Mouse (Mus musculus): ENCODE measurements at regions not wholly inside any gene's neighbourhood (a gene's known extent, or its start where the extent isn't known, plus 50 kb on each side); places are given as distances from the start of the nearest gene placed in this dataset.

DNA sequence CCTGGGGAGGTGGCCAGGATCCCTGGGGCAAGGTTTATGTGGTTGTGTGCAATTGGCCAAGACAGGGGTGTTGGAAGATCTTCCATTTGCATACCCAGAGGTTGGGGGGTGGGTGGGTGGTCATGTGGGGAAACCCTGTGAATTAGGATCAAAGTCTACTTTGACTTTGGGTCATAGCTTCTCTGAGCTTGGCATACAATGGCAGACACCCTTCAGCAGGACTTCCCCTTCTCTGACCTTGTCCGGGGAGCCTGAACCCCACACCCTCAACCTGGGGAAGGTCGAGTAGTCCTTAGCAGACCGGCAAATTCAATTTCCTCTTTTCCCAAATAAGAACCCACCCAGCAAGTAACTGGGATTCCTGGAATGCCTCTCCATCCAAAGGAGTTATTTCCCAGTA is 113.7 kb upstream of the Sfswap start:
- no peak for DNase-seq (ENCODE audit: low spot score)
- H3K36me3 ChIP-seq (replicated peaks) = no peaks in the 10 kb centered on the region
- no peak for TF ChIP-seq TAL1 (conservative IDR thresholded peaks at IDR 0.05; ENCODE audit: low read depth, low read length)
- TF ChIP-seq CTCF (IDR thresholded peaks at IDR 0.05; ENCODE audit: low read depth, low read length) = no peak
- no peak for TF ChIP-seq GATA1 (IDR thresholded peaks at IDR 0.05; ENCODE audit: borderline replicate concordance, low read length)
- TF ChIP-seq GATA2 (IDR thresholded peaks at IDR 0.05; ENCODE audit: borderline replicate concordance, low read depth, low read length) = no peak
- TF ChIP-seq POLR2AphosphoS5 (IDR thresholded peaks at IDR 0.05; ENCODE audit: insufficient replicate concordance, low read depth, low read length) = no peak
- no peaks in the 10 kb centered on the region for H3K27me3 ChIP-seq (ENCODE audit: insufficient read depth, low read length)
- H3K4me1 ChIP-seq (ENCODE audit: insufficient read depth, low read depth, low read length) = no peaks in the 10 kb centered on the region
- H3K9me3 ChIP-seq (replicated peaks) = peaks cover 61% of the 10 kb centered on the region
- no peak for ATAC-seq (ENCODE audit: extremely low read depth, insufficient number of reproducible peaks, low FRiP score, poor library complexity, severe bottlenecking)
- no peak overlapping the region for H3K4me3 ChIP-seq (ENCODE audit: low read depth, low read length)

- Histone ChIP-seq H3K27me3 (ENCODE audit: insufficient read depth, low read length) (no peaks in the 10 kb centered on the region), H3K36me3 (replicated peaks) (no peaks in the 10 kb centered on the region), H3K4me3 (ENCODE audit: low read depth, low read length) (no peak overlapping the region), H3K9me3 (replicated peaks) (peaks cover 67% of the 10 kb centered on the region), H3K4me1 (ENCODE audit: insufficient read depth, low read depth, low read length) (no peaks in the 10 kb centered on the region)
- TF ChIP-seq TAL1 (conservative IDR thresholded peaks at IDR 0.05; ENCODE audit: low read depth, low read length) (no peak), GATA2 (IDR thresholded peaks at IDR 0.05; ENCODE audit: borderline replicate concordance, low read depth, low read length) (no peak), CTCF (IDR thresholded peaks at IDR 0.05; ENCODE audit: low read depth, low read length) (no peak), GATA1 (IDR thresholded peaks at IDR 0.05; ENCODE audit: borderline replicate concordance, low read length) (no peak), POLR2AphosphoS5 (IDR thresholded peaks at IDR 0.05; ENCODE audit: insufficient replicate concordance, low read depth, low read length) (no peak)
- DNase-seq (ENCODE audit: low spot score) (no peak), ATAC-seq (ENCODE audit: extremely low read depth, insufficient number of reproducible peaks, low FRiP score, poor library complexity, severe bottlenecking) (no peak)
Observed at GRCm38 (mm10) chr5:129390921-129391371, 110.1 kb upstream of the Sfswap start.

DNA sequence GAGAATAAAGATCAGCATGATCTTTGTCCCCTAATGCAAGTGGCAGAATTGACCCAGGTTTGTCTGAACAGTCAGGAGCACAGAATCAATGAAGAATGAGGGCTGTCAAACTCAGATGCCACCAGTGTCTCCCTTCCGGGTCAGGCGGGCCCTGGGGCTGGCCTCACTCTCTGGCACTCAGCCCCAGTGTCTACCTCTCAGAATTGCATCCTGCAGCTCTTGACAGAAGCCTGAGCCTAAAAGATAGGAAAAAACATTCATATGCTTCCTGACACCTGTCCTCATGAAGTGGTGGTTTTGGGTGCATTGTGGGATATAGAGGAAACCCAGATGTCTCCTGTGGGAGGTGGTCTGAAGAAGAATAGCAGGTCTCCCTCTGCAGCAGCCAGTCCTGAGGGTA is 107.9 kb upstream of the Sfswap start:
- Histone ChIP-seq H3K4me1 (ENCODE audit: insufficient read depth, low read depth, low read length) (no peaks in the 10 kb centered on the region), H3K4me3 (ENCODE audit: low read depth, low read length) (no peak overlapping the region), H3K9me3 (replicated peaks) (peaks cover 62% of the 10 kb centered on the region), H3K27me3 (ENCODE audit: insufficient read depth, low read length) (no peaks in the 10 kb centered on the region), H3K36me3 (replicated peaks) (no peaks in the 10 kb centered on the region)
- no peak for ATAC-seq (ENCODE audit: extremely low read depth, insufficient number of reproducible peaks, low FRiP score, poor library complexity, severe bottlenecking)
- no peak for DNase-seq (ENCODE audit: low spot score)
- TF ChIP-seq TAL1 (conservative IDR thresholded peaks at IDR 0.05; ENCODE audit: low read depth, low read length) = no peak
- no peak for TF ChIP-seq GATA2 (IDR thresholded peaks at IDR 0.05; ENCODE audit: borderline replicate concordance, low read depth, low read length)
- TF ChIP-seq POLR2AphosphoS5 (IDR thresholded peaks at IDR 0.05; ENCODE audit: insufficient replicate concordance, low read depth, low read length) = no peak
- no peak for TF ChIP-seq GATA1 (IDR thresholded peaks at IDR 0.05; ENCODE audit: borderline replicate concordance, low read length)
- no peak for TF ChIP-seq CTCF (IDR thresholded peaks at IDR 0.05; ENCODE audit: low read depth, low read length)

DNA sequence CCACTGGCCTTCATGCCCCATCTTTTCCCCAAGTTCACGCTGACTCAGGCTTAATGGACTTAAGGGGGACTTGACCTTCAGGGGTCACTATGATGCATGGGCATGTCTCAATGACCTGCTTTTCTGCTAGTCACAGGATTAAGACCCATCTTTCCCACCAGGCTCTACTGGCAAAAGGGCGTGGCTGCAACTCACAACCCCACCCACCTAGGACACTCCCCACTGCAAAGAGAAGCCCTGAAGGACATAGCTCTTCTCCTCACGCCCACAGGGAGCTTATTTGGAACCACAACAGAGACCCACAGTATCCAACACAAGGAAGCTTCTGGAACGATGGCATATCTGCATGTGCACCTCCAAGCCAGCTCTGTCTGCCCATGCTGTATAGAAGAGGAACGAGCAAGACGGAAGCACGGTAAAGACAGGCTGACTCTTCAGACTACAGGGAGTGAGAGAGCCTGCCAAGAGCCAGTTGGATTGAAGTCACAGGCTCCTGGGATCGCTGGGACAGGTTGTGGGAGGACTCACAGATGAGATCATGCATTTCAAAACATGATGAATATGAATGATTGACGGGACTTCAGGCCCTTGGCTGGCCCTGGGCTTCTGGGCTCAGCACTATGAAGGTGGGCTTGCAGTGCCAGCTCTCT is 107.3 kb upstream of the Sfswap start:
- DNase-seq (ENCODE audit: low spot score) (no peak), ATAC-seq (ENCODE audit: extremely low read depth, insufficient number of reproducible peaks, low FRiP score, poor library complexity, severe bottlenecking) (no peak)
- Histone ChIP-seq H3K4me1 (ENCODE audit: insufficient read depth, low read depth, low read length) (no peaks in the 10 kb centered on the region), H3K4me3 (ENCODE audit: low read depth, low read length) (no peak overlapping the region), H3K9me3 (replicated peaks) (peaks cover 59% of the 10 kb centered on the region), H3K36me3 (replicated peaks) (no peaks in the 10 kb centered on the region), H3K27me3 (ENCODE audit: insufficient read depth, low read length) (no peaks in the 10 kb centered on the region)
- TF ChIP-seq CTCF (IDR thresholded peaks at IDR 0.05; ENCODE audit: low read depth, low read length) = no peak
- TF ChIP-seq GATA1 (IDR thresholded peaks at IDR 0.05; ENCODE audit: borderline replicate concordance, low read length) = no peak
- TF ChIP-seq TAL1 (conservative IDR thresholded peaks at IDR 0.05; ENCODE audit: low read depth, low read length) = no peak
- no peak for TF ChIP-seq POLR2AphosphoS5 (IDR thresholded peaks at IDR 0.05; ENCODE audit: insufficient replicate concordance, low read depth, low read length)
- no peak for TF ChIP-seq GATA2 (IDR thresholded peaks at IDR 0.05; ENCODE audit: borderline replicate concordance, low read depth, low read length)

DNA sequence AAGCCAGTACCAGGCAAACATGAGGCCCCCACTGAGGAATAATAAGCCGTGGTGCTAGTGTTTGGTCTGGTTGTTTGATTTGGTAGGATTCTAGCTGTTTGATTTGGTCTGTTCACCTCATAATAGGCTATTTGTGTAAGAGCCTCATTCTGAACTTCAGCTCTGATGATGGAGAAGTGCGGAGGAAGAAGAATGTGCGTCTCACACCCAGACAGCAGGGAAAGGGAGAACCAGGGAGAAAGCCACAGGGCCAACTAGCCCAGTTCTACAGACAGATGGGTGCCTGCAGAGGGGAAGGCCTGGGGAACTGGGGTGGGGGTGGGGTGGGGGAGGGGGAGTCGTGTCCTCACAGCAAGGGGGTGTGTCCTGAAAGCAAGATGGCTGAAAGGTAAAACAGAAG is 106.6 kb upstream of the Sfswap start:
- peaks cover 59% of the 10 kb centered on the region for H3K9me3 ChIP-seq (replicated peaks)
- ATAC-seq (ENCODE audit: extremely low read depth, insufficient number of reproducible peaks, low FRiP score, poor library complexity, severe bottlenecking) (no peak), DNase-seq (ENCODE audit: low spot score) (no peak)
- H3K4me1 ChIP-seq (ENCODE audit: insufficient read depth, low read depth, low read length) = no peaks in the 10 kb centered on the region
- TF ChIP-seq GATA2 (IDR thresholded peaks at IDR 0.05; ENCODE audit: borderline replicate concordance, low read depth, low read length) (no peak), GATA1 (IDR thresholded peaks at IDR 0.05; ENCODE audit: borderline replicate concordance, low read length) (no peak), TAL1 (conservative IDR thresholded peaks at IDR 0.05; ENCODE audit: low read depth, low read length) (no peak), POLR2AphosphoS5 (IDR thresholded peaks at IDR 0.05; ENCODE audit: insufficient replicate concordance, low read depth, low read length) (no peak), CTCF (IDR thresholded peaks at IDR 0.05; ENCODE audit: low read depth, low read length) (no peak)
- no peaks in the 10 kb centered on the region for H3K36me3 ChIP-seq (replicated peaks)
- H3K4me3 ChIP-seq (ENCODE audit: low read depth, low read length) = no peak overlapping the region
- no peaks in the 10 kb centered on the region for H3K27me3 ChIP-seq (ENCODE audit: insufficient read depth, low read length)

- Histone ChIP-seq H3K36me3 (replicated peaks) (no peaks in the 10 kb centered on the region), H3K4me3 (ENCODE audit: low read depth, low read length) (no peak overlapping the region), H3K9me3 (replicated peaks) (peaks cover 66% of the 10 kb centered on the region), H3K27me3 (ENCODE audit: insufficient read depth, low read length) (no peaks in the 10 kb centered on the region), H3K4me1 (ENCODE audit: insufficient read depth, low read depth, low read length) (no peaks in the 10 kb centered on the region)
- ATAC-seq (ENCODE audit: extremely low read depth, insufficient number of reproducible peaks, low FRiP score, poor library complexity, severe bottlenecking) (no peak), DNase-seq (ENCODE audit: low spot score) (no peak)
- TF ChIP-seq POLR2AphosphoS5 (IDR thresholded peaks at IDR 0.05; ENCODE audit: insufficient replicate concordance, low read depth, low read length) = no peak
- no peak for TF ChIP-seq GATA2 (IDR thresholded peaks at IDR 0.05; ENCODE audit: borderline replicate concordance, low read depth, low read length)
- TF ChIP-seq CTCF (IDR thresholded peaks at IDR 0.05; ENCODE audit: low read depth, low read length) = no peak
Observed at GRCm38 (mm10) chr5:129397311-129397710, 103.7 kb upstream of the Sfswap start.
